Mouse (Mus musculus): Measurements from ENCODE around the gene Meis1. TPM values are rescaled to one million over a fixed set of nuclear protein-coding genes. Genes with fewer than 3 reads are reported as not detected.
A peak's percentile ranks its signal among the peaks of the same experiment; 100 is the strongest.

The Meis1 gene
- polyA plus RNA-seq, 1 experiment from 2014 or later = 44.7 TPM

- peaks cover 14% of the 10 kb centered on the region for H3K4me1 ChIP-seq (replicated peaks; ENCODE audit: control insufficient read depth, insufficient read depth, low read length)
- peak; percentile 71 for DNase-seq (ENCODE audit: low spot score)
- WGBS = under 1% methylated on average over 38 of the region's 40 CpGs
- peak overlapping the region; percentile 43 for H3K4me3 ChIP-seq (ENCODE audit: low read depth, low read length)
- peak overlapping the region; percentile 4; the same call in 1 of the 2 replicates for H3K27ac ChIP-seq (ENCODE audit: low read depth, low read length)
- H3K9me3 ChIP-seq (ENCODE audit: control insufficient read depth, low read length) = no peaks in the 10 kb centered on the region
- no peaks in the 10 kb centered on the region for H3K36me3 ChIP-seq (ENCODE audit: control insufficient read depth, insufficient read depth, low read length)
- peak; percentile 28; the same call in 1 of the 2 replicates for ATAC-seq (replicated peaks; ENCODE audit: low FRiP score)
- H3K9ac ChIP-seq (ENCODE audit: low read depth, low read length) = peak overlapping the region; percentile 46
- H3K4me2 ChIP-seq = peak overlapping the region; percentile 81
- H3K27me3 ChIP-seq (replicated peaks; ENCODE audit: control insufficient read depth, insufficient read depth, low read length) = peaks cover 37% of the 10 kb centered on the region
Measured at GRCm38 (mm10) chr11:18876886-18877625, 141.7 kb downstream of the Meis1 start.

GRCm38 (mm10) chr11:18875911-18876885 lies 142.6 kb downstream of the Meis1 start:
- H3K9me3 ChIP-seq (ENCODE audit: control insufficient read depth, low read length) = no peaks in the 10 kb centered on the region
- peak; percentile 52 for DNase-seq (ENCODE audit: low spot score)
- peak overlapping the region; percentile 43 for H3K4me3 ChIP-seq (ENCODE audit: low read depth, low read length)
- WGBS = 12% methylated on average over 27 of the region's 27 CpGs
- peaks cover 46% of the 10 kb centered on the region for H3K27me3 ChIP-seq (replicated peaks; ENCODE audit: control insufficient read depth, insufficient read depth, low read length)
- H3K27ac ChIP-seq (ENCODE audit: low read depth, low read length) = peak overlapping the region; percentile 49; the same call in 1 of the 2 replicates
- H3K9ac ChIP-seq (ENCODE audit: low read depth, low read length) = peak overlapping the region; percentile 46
- peak overlapping the region; percentile 81 for H3K4me2 ChIP-seq
- H3K4me1 ChIP-seq (replicated peaks; ENCODE audit: control insufficient read depth, insufficient read depth, low read length) = peaks cover 14% of the 10 kb centered on the region
- H3K36me3 ChIP-seq (ENCODE audit: control insufficient read depth, insufficient read depth, low read length) = no peaks in the 10 kb centered on the region
- no peak for ATAC-seq (replicated peaks; ENCODE audit: low FRiP score)

GRCm38 (mm10) chr11:18875001-18875902 lies 143.5 kb downstream of the Meis1 start:
- Histone ChIP-seq H3K27me3 (replicated peaks; ENCODE audit: control insufficient read depth, insufficient read depth, low read length) (peaks cover 55% of the 10 kb centered on the region), H3K4me3 (ENCODE audit: low read depth, low read length) (peak overlapping the region; percentile 31), H3K4me1 (replicated peaks; ENCODE audit: control insufficient read depth, insufficient read depth, low read length) (peaks cover 14% of the 10 kb centered on the region), H3K4me2 (peak overlapping the region; percentile 81), H3K9me3 (ENCODE audit: control insufficient read depth, low read length) (no peaks in the 10 kb centered on the region), H3K27ac (ENCODE audit: low read depth, low read length) (peak overlapping the region; percentile 49; the same call in 1 of the 2 replicates), H3K36me3 (ENCODE audit: control insufficient read depth, insufficient read depth, low read length) (no peaks in the 10 kb centered on the region), H3K9ac (ENCODE audit: low read depth, low read length) (peak overlapping the region; percentile 26)
- ATAC-seq (replicated peaks; ENCODE audit: low FRiP score) (no peak), DNase-seq (ENCODE audit: low spot score) (no peak)
- WGBS = 4% methylated on average over 27 of the region's 27 CpGs

GRCm38 (mm10) chr11:18874278-18875000 lies 144.3 kb downstream of the Meis1 start:
- Histone ChIP-seq H3K4me2 (peak overlapping the region; percentile 81), H3K9me3 (ENCODE audit: control insufficient read depth, low read length) (no peaks in the 10 kb centered on the region), H3K36me3 (ENCODE audit: control insufficient read depth, insufficient read depth, low read length) (no peaks in the 10 kb centered on the region), H3K27me3 (replicated peaks; ENCODE audit: control insufficient read depth, insufficient read depth, low read length) (peaks cover 63% of the 10 kb centered on the region), H3K4me1 (replicated peaks; ENCODE audit: control insufficient read depth, insufficient read depth, low read length) (peaks cover 16% of the 10 kb centered on the region), H3K4me3 (ENCODE audit: low read depth, low read length) (peak overlapping the region; percentile 31), H3K27ac (ENCODE audit: low read depth, low read length) (peak overlapping the region; percentile 49; the same call in 1 of the 2 replicates), H3K9ac (ENCODE audit: low read depth, low read length) (0 out of 2 replicates have a peak overlapping the region, but pooled peaks have one; percentile 26)
- DNase-seq (ENCODE audit: low spot score) (no peak), ATAC-seq (replicated peaks; ENCODE audit: low FRiP score) (no peak)
- WGBS = 2% methylated on average over 18 of the region's 18 CpGs

GRCm38 (mm10) chr11:18873451-18874277 lies 145.1 kb downstream of the Meis1 start:
- H3K4me2 ChIP-seq = peak overlapping the region; percentile 81
- no peak overlapping the region for H3K4me3 ChIP-seq (ENCODE audit: low read depth, low read length)
- ATAC-seq (replicated peaks; ENCODE audit: low FRiP score) (no peak), DNase-seq (ENCODE audit: low spot score) (no peak)
- WGBS = 10% methylated on average over 9 of the region's 9 CpGs
- no peak overlapping the region for H3K9ac ChIP-seq (ENCODE audit: low read depth, low read length)
- peaks cover 16% of the 10 kb centered on the region for H3K4me1 ChIP-seq (replicated peaks; ENCODE audit: control insufficient read depth, insufficient read depth, low read length)
- H3K9me3 ChIP-seq (ENCODE audit: control insufficient read depth, low read length) = no peaks in the 10 kb centered on the region
- H3K36me3 ChIP-seq (ENCODE audit: control insufficient read depth, insufficient read depth, low read length) = no peaks in the 10 kb centered on the region
- no peak overlapping the region for H3K27ac ChIP-seq (ENCODE audit: low read depth, low read length)
- H3K27me3 ChIP-seq (replicated peaks; ENCODE audit: control insufficient read depth, insufficient read depth, low read length) = peaks cover 63% of the 10 kb centered on the region

GRCm38 (mm10) chr11:18872793-18873192 lies 146.0 kb downstream of the Meis1 start:
- no peak for ATAC-seq (replicated peaks; ENCODE audit: low FRiP score)
- H3K27me3 ChIP-seq (replicated peaks; ENCODE audit: control insufficient read depth, insufficient read depth, low read length) = peaks cover 63% of the 10 kb centered on the region
- H3K27ac ChIP-seq (ENCODE audit: low read depth, low read length) = no peak overlapping the region
- no peaks in the 10 kb centered on the region for H3K36me3 ChIP-seq (ENCODE audit: control insufficient read depth, insufficient read depth, low read length)
- 18% methylated on average over 3 of the region's 3 CpGs for WGBS
- H3K4me2 ChIP-seq = no peak overlapping the region
- H3K4me3 ChIP-seq (ENCODE audit: low read depth, low read length) = no peak overlapping the region
- H3K9ac ChIP-seq (ENCODE audit: low read depth, low read length) = no peak overlapping the region
- peaks cover 16% of the 10 kb centered on the region for H3K4me1 ChIP-seq (replicated peaks; ENCODE audit: control insufficient read depth, insufficient read depth, low read length)
- no peaks in the 10 kb centered on the region for H3K9me3 ChIP-seq (ENCODE audit: control insufficient read depth, low read length)
- DNase-seq (ENCODE audit: low spot score) = no peak

GRCm38 (mm10) chr11:18872118-18872751 lies 146.6 kb downstream of the Meis1 start:
- 5% methylated on average over 12 of the region's 12 CpGs for WGBS
- Histone ChIP-seq H3K4me3 (ENCODE audit: low read depth, low read length) (peak overlapping the region; percentile 45), H3K9me3 (ENCODE audit: control insufficient read depth, low read length) (no peaks in the 10 kb centered on the region), H3K36me3 (ENCODE audit: control insufficient read depth, insufficient read depth, low read length) (no peaks in the 10 kb centered on the region), H3K4me1 (replicated peaks; ENCODE audit: control insufficient read depth, insufficient read depth, low read length) (peaks cover 16% of the 10 kb centered on the region), H3K27me3 (replicated peaks; ENCODE audit: control insufficient read depth, insufficient read depth, low read length) (peaks cover 63% of the 10 kb centered on the region), H3K9ac (ENCODE audit: low read depth, low read length) (peak overlapping the region; percentile 32; the same call in 1 of the 2 replicates), H3K4me2 (peak overlapping the region; percentile 70), H3K27ac (ENCODE audit: low read depth, low read length) (peak overlapping the region; percentile 54; the same call in 1 of the 2 replicates)
- ATAC-seq (replicated peaks; ENCODE audit: low FRiP score) (no peak), DNase-seq (ENCODE audit: low spot score) (no peak)
